Mouse (Mus musculus): ENCODE data around the gene Fam129b.

DNA sequence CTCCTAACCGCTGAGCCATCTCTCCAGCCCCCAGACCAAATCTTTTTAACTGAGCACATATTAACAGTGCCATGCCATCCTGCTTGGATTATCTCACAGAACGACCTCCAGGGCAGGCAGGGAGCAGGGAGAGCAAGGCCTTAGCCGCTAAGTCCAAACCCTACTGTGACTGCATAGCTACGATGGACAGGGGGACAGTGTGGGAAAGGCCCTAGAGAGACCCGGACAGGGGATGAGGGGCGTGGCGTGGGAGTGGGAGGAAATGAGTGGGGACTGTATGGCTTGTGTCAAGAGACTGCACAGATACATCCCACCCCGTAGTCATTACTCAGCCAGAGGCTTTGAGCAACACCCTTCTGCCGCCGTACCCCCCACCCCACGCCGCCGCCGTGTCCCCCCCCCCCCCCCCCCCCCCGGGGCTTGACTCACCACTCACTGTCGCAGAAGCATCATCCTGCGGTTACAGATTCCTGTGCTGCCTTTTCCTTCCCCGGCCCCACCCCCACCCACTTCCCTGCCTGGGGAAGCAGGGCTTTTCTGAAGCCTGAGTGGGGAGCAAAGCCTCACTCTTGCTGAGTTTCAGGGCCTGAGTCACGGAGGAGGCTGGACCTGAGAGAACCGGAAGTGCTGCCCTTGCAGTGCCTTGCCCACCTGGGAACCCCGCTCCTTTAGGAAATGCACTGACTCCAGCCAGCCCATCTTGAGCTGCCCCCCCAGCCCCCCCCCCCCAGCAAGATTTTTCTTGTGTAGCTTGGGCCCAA is 6.5 kb downstream of the Fam129b start:
- no peak for TF ChIP-seq CTCF (IDR thresholded peaks at IDR 0.05; ENCODE audit: low read depth, low read length)
- TF ChIP-seq GATA1 (IDR thresholded peaks at IDR 0.05; ENCODE audit: borderline replicate concordance, low read length): no peak
- no peak for TF ChIP-seq TAL1 (conservative IDR thresholded peaks at IDR 0.05; ENCODE audit: low read depth, low read length)
- TF ChIP-seq POLR2AphosphoS5 (IDR thresholded peaks at IDR 0.05; ENCODE audit: insufficient replicate concordance, low read depth, low read length): no peak

Measured in G1E (cell line).